Mouse (Mus musculus): ENCODE data around the gene Klf17. TPM values are rescaled to one million over a fixed set of nuclear protein-coding genes. Genes with fewer than 3 reads are reported as not detected.

Klf17 gene
- total RNA-seq, 2 experiments from 2014 or later: not detected

Other genes with a start within 250 kb of the Klf17 start
- gene Eri3, start 215.3 kb downstream of the Klf17 start, total RNA-seq (2021): 100 to 1,000 TPM; 251 to 264 TPM
- gene Dmap1, start 83.4 kb downstream of the Klf17 start, total RNA-seq (2021): 10 to 100 TPM; 37.6 to 42.2 TPM
- gene Gm12845, start 41.2 kb downstream of the Klf17 start, total RNA-seq (2021): not detected
- gene Slc6a9, start 68.9 kb upstream of the Klf17 start, total RNA-seq (2021): 10 to 100 TPM; 40.6 to 44.6 TPM
- 1 to 10 TPM; 3.1 to 3.3 TPM for gene Ccdc24, start 106.9 kb upstream of the Klf17 start, total RNA-seq (2021)
- gene B4galt2, start 117.8 kb upstream of the Klf17 start, total RNA-seq (2021): 100 to 1,000 TPM; 165 to 170 TPM
- gene Atp6v0b, start 121.7 kb upstream of the Klf17 start, total RNA-seq (2021): 100 to 1,000 TPM; 464 to 465 TPM
- gene Dph2, start 126.4 kb upstream of the Klf17 start, total RNA-seq (2021): 10 to 100 TPM in 1 of 2 experiments, 1 to 10 TPM in 1; 8.0 to 10.1 TPM
- gene Ipo13, start 149.4 kb upstream of the Klf17 start, total RNA-seq (2021): 100 to 1,000 TPM; 115 to 121 TPM
- gene Artn, start 164.1 kb upstream of the Klf17 start, total RNA-seq (2021): 1 to 10 TPM; 2.0 to 2.1 TPM

Data from left cerebral cortex, postnatal 10 days (tissue).